Mouse (Mus musculus): ENCODE data around the gene Lrrc56.

The Lrrc56 gene

DNA sequence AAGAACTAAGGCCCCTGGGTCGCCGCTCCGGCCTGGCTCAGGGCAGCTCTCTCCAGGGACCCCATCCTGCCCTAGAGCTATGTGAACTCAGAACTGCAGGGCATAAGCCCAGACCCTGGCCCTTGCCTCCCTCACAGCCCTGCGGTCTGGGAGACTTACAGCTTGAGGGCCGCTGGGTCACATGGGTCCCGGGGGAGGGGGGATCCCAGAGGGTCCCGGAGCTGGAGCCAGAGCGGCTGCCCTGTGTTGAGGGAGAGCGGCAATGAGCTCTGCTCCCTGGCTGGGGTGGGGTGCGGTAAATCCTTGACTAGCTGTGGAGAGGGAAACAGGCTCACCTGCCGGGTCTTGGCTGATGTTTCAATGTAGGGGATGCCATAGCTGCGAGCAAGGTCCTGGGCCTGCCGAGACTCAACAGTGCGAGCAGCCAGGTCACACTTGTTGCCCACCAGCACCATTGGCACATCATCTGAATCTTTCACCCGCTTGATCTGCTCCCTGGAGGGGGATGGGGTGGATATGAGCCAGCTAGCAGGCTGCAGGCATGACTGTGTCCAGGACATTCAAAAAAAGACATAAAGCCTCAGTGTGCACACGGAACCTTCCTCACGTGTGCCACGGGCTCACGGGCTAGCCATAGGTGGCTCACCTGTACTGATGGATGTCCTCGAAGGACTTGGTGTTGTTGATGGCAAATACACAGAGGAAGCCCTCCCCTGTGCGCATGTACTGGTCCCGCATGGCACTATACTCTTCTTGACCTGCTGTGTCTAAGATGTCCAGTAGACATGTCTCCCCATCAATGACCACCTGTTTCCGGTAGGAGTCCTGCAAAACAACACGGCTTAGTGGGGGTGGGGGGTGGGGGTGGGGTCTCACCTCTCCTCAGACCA lies 1.9 kb upstream of the Lrrc56 start:
- intact Hi-C loops (cut with DNase I), result no loop called here

DNA sequence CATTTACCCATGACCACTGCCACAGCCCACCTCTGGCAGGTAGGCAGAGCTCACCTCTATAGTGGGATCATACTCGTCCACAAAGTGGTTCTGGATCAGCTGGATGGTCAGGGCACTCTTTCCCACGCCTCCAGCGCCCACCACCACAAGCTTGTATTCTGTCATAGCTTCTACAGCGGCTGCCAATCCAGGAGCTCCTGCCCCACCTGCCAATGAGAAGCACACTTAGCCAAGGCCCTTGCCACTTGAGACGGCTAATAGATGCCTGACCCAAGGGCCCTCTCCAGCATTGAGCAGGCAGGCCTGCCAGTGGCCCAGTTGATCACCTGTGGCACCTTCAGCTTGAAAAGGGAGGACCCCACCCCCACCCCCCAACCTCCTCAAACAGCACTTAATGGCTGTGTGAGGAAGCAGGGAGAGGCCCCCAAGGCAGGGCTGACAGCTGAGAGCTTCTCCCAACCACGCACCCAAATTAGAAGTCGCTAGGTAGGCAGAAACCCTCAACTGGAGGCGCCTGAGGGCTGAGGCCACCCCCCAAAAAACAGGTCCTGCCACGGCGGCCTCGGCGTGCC lies 1.1 kb upstream of the Lrrc56 start:
- intact Hi-C loops (cut with DNase I), result no loop called here

DNA sequence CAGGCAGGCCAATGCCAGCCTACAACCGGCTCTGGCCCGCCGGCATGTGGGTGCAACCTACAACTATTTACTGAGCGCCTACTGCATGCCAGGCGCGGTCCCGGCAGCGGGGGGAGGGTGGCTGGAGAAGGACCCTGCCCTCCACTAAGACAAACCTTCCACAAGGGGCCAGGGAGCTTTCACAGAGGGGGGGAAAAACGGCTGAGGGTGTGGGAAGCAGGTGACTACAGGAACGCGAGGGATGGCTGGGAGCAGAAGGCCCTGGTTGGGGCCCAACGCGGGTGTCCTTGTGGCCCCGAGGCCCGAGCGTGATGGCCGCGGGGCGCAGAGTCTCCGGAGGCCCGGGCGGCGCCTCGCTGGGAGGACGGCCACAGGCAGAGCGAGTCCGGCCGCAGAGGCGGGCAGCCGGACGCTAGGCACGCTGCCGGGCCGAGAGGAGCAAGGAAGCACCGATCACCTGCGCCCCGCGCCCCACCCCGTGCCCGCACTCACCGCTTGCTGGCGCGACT lies 555 bp upstream of the Lrrc56 start:
- intact Hi-C loops (cut with DNase I), result no loop called here

DNA sequence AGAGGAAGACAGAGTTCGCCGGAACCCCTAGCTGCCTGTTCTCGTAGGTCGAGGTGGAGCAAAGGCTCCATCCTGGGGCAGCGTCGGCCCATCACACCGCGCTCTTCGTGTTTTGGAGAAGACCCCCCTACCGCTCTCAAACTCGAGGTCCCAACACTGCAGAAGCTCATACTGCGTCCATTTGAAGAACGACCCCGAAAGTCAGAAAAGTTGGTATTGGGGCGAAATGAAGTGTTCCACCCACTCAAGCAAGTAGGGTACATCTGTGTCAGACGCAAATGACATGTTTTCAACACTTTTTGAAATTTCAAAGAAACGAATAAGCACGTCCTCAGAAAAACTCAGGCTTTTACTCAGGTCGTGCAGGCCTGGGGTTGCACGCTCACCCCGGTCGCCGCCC lies 452 bp downstream of the Lrrc56 start:
- intact Hi-C loops (cut with DNase I), result no loop called here

DNA sequence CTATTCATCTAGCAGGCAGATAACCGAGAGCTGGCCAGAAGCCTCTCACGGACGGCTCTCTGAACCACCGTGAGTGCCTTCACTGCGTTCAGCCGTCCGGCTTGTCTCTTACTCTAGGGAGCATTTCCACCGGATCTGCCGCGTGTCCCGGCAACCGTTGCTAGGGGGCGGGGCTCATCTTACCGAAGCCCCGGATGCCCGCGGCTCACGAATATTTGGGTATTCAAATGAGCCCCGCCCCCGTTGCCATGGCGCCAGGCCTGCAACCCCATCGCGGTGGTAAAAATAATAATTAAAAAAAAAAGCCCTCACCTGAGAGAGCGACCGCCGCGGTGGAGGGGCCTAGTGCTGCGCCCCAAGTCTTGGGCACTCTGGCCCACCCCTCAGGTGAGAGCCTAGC lies 873 bp downstream of the Lrrc56 start:
- intact Hi-C loops (cut with DNase I), result no loop called here

DNA sequence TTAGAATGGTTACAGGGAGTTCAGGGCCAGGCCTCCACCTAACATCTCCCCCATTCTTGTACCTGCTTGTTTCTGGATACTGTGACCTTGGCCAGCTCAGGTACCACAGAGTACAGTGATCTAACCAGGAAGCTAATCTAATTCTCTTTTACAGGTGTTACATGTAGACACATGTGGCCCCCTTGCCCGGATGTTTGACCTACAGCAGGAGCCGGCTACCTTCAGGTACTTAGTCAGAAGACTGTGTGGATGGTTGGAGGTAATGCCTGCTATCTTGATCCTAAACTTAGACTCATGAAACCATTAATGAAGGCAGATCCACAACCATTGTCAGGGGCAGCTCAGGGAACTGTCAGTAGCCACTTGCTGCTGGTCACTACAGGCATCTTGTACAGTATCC lies 1.8 kb downstream of the Lrrc56 start:
- intact Hi-C loops (cut with DNase I), result no loop called here

DNA sequence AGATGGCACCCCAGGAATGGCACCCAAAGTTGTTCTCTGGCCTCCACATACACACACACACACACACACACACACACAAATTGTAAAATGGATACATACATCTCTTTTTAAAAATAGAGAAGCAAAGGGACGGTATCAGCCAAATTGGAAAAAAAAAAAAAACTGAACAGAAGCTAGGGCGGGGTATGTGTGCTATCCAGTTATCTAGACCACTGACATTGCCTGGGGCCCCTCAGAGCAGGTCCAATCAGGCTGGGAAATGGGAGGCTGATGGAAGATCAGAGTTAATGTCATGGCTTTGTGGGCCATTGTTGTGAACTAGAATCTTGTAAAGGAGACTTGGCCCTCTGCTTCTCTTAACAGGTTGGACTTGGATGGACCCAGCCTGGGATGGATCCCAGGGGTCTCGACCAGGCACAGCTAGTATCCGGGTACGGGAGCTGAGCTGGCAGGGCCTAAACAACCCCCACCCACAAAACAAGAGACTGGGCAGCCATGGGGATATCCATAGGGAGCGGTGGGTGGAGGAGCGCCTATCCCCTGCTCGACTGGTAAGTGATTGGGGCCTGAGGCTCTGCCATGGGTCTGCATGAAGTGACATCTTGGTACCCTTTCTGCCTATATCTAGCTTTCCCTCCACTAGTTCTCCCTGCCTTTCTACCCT lies 2.8 kb downstream of the Lrrc56 start:
- intact Hi-C loops (cut with DNase I), result no loop called here

DNA sequence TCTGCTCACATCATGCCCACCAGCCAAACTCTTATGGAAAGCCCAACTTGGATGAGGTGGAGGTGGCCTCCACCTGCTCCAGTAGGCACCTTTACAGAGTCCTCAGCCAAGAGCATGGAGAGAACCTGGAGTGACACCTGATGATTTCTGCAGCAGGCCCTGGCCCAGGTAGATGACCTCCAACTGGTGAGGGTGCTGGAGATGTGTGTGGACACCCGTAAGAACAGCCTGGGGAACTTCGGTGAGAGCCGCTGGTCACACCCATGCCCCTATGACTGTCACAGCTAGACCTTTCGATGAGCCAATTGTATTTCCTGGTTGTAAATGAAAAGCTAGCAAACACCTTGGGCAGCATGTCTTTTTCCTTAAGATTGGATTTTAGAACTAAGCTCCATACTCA lies 4.2 kb downstream of the Lrrc56 start:
- intact Hi-C loops (cut with DNase I), result no loop called here

DNA sequence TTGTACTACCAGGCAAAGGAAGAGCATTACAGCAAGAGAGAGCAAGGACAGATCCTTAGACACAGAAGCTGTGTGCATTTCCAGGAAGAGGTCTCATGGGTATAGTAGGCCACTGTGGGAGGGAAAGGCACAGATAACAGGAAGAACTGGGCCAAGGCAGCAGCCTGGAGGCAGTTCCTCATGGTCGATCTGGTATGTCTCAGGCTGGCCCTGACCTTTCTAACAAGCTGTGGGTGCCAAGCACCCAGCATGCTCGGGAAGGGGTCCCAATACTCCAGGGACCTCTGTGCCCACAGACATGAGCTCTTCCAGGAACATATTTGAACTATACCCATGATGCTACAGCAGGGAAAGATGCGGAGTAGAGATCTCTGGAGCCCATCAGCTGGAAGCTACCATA lies 10.6 kb downstream of the Lrrc56 start:
- intact Hi-C loops (cut with DNase I), result no loop called here

DNA sequence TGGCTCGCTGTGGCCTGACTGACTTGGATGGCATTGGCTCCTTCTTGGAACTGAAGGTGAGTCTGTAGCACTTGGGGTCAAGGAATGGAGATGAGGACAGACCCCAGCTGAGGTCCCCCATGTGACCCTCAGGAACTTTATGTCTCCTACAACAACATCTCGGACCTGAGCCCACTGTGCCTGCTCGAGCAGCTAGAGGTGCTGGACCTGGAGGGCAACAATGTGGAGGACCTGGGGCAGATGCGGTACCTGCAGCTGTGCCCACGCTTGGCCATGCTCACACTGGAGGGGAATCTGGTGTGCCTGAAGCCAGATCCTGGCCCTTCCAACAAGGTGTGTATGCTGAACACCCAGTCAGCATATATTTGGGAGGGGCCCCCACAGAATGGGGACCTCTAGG lies 11.5 kb downstream of the Lrrc56 start:
- intact Hi-C loops (cut with DNase I), result no loop called here

DNA sequence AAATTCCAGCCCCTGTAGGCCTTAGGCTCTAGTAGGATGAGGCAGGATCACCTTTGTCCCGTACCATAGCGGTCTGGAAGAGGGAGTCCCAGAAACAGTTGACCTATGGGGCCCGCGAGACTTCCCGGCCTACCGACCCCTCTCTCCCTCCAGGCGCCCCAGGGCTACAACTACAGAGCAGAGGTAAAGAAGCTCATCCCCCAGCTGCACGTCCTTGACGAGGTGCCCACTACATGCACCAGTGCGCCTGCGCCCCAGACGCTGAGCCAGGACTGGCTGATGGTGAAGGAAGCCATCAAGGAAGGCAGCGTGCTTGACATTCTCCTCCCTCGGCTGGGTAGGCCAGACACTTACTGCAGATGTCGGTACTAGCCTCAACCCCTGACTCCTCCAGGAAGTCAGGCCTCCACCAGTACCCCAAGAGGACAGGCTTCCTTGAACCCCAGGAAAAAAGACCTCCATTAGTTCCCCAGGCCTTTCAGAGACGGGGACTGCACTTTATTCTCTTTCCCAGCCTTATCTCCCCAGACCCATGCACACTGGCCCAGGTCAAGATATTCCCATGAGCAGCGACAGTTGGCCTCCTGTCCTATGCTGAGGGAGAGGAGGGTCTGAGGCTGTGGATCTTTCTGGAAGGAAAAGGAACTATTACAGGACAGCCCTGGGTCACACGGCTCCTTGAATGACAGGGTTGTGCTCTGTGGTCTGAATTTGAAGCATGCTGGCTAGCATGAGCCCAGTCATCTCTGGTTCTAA lies 12.4 kb downstream of the Lrrc56 start:
- intact Hi-C loops (cut with DNase I), result no loop called here

DNA sequence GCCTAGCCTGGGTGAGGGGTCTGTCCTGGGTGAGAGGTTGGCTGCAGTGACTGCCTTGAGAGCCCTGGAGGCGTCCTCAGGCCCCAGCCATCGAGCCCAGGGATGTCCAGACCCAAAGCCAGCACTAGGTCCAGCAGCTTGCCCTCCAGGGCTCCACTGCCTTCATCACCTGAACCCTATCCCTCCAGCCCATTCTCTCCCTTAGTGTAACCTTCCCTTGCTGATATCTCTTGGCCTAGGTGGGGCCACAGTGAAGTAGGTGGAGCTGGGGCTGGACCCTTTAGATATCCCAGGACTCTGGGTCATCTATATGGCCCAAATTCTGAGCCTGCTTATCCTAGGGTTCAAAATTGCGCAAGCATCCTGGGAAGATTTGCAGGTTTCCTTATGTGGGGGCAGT lies 15.6 kb downstream of the Lrrc56 start:
- intact Hi-C loops (cut with DNase I), result no loop called here

DNA sequence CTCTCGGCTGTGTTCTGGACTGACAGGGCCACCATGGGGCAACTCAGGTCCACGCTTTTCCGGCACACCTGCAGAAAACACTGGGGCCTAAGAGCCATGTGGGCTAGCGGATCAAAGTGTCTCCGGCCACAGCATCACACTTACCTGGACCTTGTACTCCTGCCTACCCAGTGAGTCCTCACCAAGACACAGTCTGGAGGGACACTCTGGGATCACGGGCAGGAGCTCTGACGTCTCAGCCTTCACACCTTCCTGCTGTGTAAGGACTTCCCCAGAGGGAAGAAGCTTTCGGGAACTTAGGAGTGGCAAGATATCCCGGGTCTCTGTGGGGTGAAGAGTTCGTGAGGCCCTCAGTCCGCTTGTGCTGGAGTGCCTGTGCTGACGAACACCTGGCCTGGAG lies 16.2 kb downstream of the Lrrc56 start:
- intact Hi-C loops (cut with DNase I), result no loop called here

DNA sequence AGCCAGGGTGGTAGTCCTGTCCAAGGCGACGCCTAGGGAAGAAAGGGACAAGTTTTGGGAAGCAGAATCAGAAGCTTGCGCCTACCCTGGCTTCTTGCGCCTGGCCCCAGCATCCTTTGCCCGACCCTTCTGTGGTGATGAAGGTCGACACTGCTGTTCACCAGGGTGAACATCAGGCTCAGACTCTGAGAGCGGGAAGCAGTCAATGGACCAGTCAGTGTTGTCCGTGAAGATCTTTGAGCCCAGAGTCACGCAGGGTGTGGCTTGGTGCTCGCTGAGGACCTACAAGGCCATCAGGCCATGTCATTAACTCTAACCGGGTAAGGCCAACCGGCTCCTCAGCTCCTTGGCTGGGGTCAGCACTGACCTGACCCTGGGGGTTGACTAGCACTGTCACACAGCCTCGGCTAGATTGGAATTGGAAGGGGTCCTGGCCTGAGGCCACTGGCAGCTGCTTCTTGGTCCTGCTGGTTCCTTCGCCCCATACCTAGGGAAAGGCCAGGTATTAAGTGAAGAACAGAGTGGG lies 16.7 kb downstream of the Lrrc56 start:
- intact Hi-C loops (cut with DNase I), result no loop called here

DNA sequence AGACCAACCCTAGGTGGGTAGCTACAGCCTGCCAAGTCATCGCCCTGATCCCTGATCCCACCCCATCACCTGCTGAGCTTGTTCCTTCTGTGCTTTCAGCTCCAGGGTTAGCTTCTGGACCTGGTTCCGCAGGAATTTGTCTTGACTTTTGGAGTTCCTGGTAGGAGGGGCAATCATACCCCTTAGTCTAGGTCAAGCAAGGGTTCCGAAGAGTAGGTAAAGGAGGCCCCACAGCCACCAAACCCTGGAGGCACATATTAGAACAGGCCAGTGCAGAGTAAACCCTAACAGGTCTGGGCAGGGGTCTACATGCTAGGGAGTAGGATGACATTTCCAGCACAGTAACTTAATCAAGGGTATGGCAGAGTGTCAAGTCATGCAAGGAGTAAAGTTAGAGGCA lies 19.2 kb downstream of the Lrrc56 start:
- intact Hi-C loops (cut with DNase I), result no loop called here

DNA sequence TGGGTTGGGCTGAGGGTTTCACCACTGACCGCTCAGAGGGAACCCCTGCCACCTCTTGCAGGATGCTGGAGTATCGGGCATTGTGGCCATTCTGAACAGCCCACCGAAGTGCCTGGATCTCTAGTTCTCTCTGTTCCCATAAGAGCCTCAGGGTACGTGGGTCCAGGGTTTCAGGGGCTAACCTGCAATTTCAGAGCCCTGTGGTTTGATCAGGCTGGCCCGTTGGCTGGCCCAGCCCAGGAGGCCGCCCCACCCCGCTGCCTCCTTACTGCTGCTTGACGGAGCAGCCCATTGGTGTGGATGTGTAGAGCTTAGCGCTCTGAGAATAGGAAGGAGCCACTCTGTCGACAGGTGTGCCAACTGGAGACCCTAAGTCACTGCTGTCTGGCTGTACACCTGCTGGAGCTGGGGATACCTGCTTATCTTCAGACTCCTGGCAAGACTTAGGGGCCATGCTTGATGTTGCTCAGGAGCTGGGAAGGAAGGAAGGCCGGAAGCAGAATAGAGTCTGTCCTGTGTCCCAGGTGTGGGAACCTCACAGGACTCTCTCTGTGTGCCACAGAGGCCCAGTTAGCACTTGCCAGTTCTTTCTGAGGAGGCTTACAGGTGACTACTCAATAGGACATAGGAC lies 19.8 kb downstream of the Lrrc56 start, which contains the start of gene Lmntd2:
TSS of gene Lmntd2 (minus strand) at position 476 of the 631 bp plus-strand sequence.
- intact Hi-C loops (cut with DNase I), result no loop called here

DNA sequence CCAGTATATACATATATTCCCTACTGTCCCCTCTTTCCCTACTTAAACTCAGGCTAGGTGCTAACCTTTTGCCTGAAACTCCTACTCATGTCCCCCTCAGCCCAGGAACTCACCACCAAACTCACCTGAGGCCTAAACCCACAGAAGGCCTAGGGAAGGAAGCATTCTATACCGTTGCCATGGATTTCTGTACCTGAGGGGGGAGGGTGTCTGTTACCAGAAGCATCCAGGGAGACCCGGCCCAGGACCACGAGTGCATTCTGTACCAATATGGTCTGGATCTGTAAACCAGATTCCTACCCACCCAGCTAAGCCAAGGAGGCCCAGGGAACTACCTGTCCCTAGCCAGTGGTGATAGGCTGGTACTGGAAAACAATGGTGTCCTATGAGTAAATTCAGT lies 20.4 kb downstream of the Lrrc56 start:
- intact Hi-C loops (cut with DNase I), result no loop called here

DNA sequence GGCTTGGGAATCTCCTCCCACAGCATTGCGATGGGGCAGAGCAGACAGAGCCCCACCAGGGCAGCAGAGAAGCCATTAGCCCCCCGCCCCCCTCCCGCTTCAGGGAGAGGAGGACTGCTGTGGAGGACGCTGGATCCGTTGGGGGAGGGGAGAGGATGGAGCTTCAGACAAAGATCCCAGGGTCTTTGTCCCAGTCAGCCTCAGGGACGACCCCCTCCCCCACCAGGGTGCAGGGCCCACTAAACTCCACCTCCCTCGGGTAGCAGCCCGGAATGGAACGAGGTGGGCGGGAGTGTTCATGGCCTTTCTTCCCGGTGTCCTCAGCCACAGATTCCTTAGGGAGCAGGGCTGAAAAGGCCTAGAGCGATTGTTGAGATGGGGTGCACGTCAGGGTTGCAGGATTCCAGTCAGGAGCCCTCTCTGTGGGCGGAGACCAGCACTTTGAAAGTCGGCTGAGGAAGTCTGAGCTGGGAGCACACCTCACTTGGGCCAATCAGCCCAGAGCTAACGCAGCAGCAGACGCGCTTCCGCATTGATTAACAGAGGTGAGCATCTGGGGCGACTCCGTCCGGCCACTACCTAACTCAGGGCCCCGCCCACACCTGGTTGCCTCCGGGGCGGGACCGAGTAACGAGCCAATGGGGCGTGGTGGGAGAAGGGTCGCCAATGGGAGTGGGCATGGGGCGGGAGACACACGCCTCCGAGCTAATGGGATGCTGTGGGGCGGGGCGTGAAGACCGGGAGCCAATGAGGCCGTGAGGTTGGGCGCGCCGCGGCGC lies 21.3 kb downstream of the Lrrc56 start, which contains the start of gene Rassf7:
TSS of gene Rassf7 (plus strand) at position 760 of the 779 bp plus-strand sequence.
- intact Hi-C loops (cut with DNase I), result no loop called here

DNA sequence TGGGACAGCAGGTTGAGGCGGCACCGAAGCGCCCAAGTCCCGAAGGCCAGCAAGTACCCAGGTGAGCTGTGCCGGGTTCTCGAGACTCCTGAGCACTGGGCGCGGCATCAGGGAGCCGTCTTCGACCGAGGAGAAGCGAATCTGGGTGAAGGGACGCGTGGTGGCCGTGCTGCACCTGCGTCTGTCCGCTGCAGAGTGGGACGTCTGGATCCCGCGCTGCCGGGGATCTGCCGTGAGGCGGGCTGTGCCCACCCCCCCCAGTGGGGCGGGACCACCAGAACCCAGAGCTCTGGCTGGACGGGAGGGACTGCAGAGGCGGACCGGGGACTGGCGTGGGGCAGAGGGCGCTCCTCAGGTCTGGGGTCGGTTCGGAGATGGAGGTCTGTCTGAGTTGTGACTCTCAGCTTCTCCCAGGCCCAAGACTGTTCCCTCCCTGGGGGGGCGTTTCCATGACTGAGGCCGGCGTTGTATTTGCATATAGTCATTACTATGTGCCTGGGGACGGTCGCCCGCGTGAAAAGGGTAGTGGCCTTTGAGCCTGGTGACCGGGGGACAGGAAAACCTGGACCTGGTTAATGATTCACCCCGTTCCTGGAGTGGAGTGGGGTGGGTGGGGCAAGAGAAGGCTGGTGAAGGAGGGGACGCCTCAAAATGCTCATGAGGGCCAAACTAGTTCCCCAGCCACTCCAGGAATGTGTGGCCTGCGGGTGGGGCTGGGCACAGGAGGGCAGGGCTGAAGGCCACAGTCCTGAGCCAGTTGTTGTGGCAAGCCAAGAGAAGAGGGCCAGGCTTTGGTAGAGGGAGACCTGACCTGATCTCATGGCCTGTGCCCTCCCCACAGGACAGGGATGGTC lies 22.1 kb downstream of the Lrrc56 start:
- intact Hi-C loops (cut with DNase I), result no loop called here
